Mouse (Mus musculus) left cerebral cortex, postnatal 25 days (tissue): ENCODE data around the gene Pex16. TPM values are rescaled to one million over a fixed set of nuclear protein-coding genes. Genes with fewer than 3 reads are reported as not detected.

Experiments
- DNase-seq, 2 experiments: peaks; one replicate each; pipeline ENCODE4 v3.0.0; 2022; ENCODE audit warnings: low spot score in 2 of 2, mixed read lengths in 1 of 2
- intact Hi-C: fragments of 180-260 bp; cut with DNase I; formaldehyde crosslinking; loops from one replicate; pipeline ENCODE4 v1.15.1; 2025
- total RNA-seq, 2 experiments: library from RNA; stranded (reverse); gene quantifications; 2 replicates each; pipeline ENCODE4 v1.2.3; 2021

Gene Pex16
- total RNA-seq, 2 experiments from 2014 or later: 31.1 to 35.5 TPM

GRCm38 (mm10) chr2:92365568-92365967 is 8.9 kb upstream of the Pex16 start:
- intact Hi-C loops: no loop called here
- no peak for DNase-seq

- no peak for DNase-seq
- intact Hi-C loops: no loop called here
Observed at GRCm38 (mm10) chr2:92367383-92368029, 7.0 kb upstream of the Pex16 start.

GRCm38 (mm10) chr2:92370375-92370774 is 4.1 kb upstream of the Pex16 start:
- intact Hi-C loops: no loop called here
- no peak for DNase-seq

GRCm38 (mm10) chr2:92370821-92371805 is 3.4 kb upstream of the Pex16 start:
- intact Hi-C loops: no loop called here
- DNase-seq: no peak

GRCm38 (mm10) chr2:92371971-92372690 is 2.3 kb upstream of the Pex16 start:
- intact Hi-C loops: no loop called here
- no peak for DNase-seq

GRCm38 (mm10) chr2:92372767-92373436 is 1.6 kb upstream of the Pex16 start:
- no peak for DNase-seq
- intact Hi-C loops: no loop called here

GRCm38 (mm10) chr2:92373437-92373813 is 1.1 kb upstream of the Pex16 start:
- intact Hi-C loops: no loop called here
- no peak for DNase-seq

GRCm38 (mm10) chr2:92375099-92375623 is 685 bp downstream of the Pex16 start:
- intact Hi-C loops: no loop called here
- DNase-seq: peak; percentile 91 to 99

- DNase-seq: no peak
- intact Hi-C loops: no loop called here
Observed at GRCm38 (mm10) chr2:92375788-92376187, 1.3 kb downstream of the Pex16 start.

- intact Hi-C loops: no loop called here
Observed at GRCm38 (mm10) chr2:92376300-92376699, 1.8 kb downstream of the Pex16 start.

GRCm38 (mm10) chr2:92377320-92377719 is 2.8 kb downstream of the Pex16 start:
- no peak for DNase-seq
- intact Hi-C loops: no loop called here

More at GRCm38 (mm10) chr2:92376300-92376699, 1.8 kb downstream of the Pex16 start:
- no peak for DNase-seq

GRCm38 (mm10) chr2:92379783-92380494 is 5.5 kb downstream of the Pex16 start:
- intact Hi-C loops: no loop called here
- DNase-seq: no peak

GRCm38 (mm10) chr2:92380495-92381050 is 6.1 kb downstream of the Pex16 start:
- intact Hi-C loops: no loop called here
- DNase-seq: no peak

GRCm38 (mm10) chr2:92381161-92381560 is 6.7 kb downstream of the Pex16 start:
- intact Hi-C loops: no loop called here
- no peak for DNase-seq

- DNase-seq: no peak
- intact Hi-C loops: no loop called here
Observed at GRCm38 (mm10) chr2:92381901-92382588, 7.6 kb downstream of the Pex16 start, which contains the start of gene 1700029I15Rik. 1700029I15Rik (plus strand) TSS chr2:92382538.

- intact Hi-C loops: no loop called here
- no peak for DNase-seq
Observed at GRCm38 (mm10) chr2:92382759-92383158, 8.3 kb downstream of the Pex16 start.

GRCm38 (mm10) chr2:92384101-92384500 is 9.6 kb downstream of the Pex16 start:
- intact Hi-C loops: no loop called here
- no peak for DNase-seq
